Mouse (Mus musculus) frontal cortex, postnatal 14 days (tissue): Measurements from ENCODE around the gene Scgb1a1.
"Not testable (repeated sequence)": the region's sequence is repeated elsewhere in the genome, so short reads cannot be mapped to it uniquely, and the experiment has no call there.

Source experiments
- DNase-seq, 2 experiments: peaks; one replicate each; pipeline ENCODE4 v3.0.0; 2022; ENCODE audit warnings: low spot score in 2 of 2

The Scgb1a1 gene

DNA sequence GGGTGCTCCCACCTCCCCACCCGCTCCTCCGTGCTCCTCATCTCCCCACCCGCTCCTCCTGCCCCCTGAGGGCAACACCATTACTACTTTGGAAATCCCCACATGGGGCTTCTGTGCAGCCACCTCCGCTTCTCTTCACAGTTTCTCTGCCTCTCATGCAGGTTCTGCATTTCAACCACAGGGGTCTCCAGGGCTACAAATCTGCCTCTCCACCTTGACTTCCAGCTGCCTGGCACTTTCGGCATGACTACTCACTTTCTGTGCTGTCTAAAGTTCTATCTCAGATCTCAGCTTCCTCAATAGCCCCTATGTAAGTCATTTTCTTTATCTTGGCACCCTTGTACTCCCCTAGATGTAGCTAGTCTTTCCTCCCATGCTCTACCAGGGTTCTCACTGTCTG lies 20.5 kb downstream of the Scgb1a1 start:
- DNase-seq = no peak

DNA sequence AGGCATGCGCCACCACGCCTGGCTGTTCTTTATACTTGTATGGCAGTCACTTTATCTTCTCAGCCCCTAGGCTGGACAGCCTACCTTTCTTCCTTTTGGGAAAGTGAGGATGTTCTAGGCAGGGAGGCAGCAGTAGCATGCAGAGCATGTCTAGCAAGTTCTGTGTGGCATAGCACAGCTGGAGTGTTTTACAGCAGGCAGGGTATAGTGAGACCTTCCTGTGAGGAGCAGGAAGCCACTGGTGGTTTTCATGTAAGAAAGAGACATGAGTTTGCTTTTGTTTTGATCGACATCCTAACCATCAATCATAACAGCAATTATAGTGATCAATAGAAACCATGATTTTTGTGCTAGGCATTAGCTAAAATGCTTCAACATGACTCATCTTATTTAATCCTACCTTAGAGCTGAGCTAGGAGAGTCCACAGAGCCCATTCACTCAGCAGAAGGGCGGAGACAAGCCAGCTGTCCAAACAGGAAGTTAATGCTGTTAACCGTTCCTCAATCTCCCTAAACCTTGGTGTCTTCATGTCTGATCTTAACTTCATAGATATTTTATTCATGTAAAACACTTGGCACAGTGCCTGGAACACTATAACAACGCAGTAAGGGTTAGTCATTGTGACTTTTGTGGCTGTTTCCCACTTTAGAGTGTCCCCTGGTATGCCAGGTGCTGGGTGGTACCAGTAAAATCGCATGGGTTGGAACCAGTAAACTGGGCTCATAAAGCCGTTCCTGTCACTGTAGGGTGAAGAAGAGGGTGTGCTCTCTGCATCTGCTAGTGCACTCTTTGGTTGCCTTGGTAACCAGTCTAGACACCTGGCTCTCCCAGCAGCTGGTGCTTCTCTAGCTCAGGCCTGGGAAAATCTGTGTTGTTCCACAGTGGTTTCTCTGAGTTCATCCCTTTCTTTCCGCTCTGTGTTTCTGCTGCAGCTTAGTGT lies 21.9 kb downstream of the Scgb1a1 start:
- DNase-seq = peak in 1 of 2 experiments; percentile 21

DNA sequence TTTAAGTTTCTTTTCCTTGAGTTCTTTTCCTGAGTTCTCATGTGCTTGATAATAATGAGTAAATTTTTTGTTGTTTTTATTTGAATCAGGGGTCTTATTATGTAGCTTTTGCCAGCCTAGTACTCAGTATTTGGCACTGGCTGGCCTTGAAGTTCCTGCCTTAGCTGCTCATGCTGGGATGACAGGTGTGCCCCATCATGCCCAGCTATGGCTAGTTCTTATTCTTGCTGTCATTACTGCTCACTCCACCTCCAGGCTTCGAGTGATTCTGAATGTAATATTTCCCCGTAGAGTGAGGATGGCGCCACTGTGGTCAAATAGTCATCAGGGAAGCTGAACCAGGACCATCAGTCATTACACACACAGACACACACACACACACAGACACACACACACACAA lies 23.9 kb downstream of the Scgb1a1 start:
- DNase-seq = no peak

DNA sequence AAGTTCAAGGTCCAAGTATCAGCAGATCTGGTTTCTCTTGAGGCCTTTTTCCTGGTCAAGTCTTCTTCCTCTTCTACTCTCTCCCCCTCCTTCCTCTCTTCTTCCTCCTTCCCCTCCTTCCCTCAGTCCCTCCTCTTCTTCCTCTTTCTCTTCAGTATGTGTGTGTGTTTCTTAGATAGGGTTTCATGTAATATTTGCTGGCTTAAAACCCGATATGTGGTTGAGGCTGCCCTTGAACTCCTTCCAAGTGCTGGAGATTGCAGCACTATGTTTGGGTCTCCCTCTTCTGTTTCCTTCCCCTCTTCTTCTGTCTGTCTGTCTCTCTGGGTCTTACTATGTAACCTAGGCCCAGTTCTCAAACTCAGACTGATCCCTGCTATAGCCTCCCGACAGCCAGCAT lies 24.9 kb downstream of the Scgb1a1 start:
- DNase-seq = no peak

DNA sequence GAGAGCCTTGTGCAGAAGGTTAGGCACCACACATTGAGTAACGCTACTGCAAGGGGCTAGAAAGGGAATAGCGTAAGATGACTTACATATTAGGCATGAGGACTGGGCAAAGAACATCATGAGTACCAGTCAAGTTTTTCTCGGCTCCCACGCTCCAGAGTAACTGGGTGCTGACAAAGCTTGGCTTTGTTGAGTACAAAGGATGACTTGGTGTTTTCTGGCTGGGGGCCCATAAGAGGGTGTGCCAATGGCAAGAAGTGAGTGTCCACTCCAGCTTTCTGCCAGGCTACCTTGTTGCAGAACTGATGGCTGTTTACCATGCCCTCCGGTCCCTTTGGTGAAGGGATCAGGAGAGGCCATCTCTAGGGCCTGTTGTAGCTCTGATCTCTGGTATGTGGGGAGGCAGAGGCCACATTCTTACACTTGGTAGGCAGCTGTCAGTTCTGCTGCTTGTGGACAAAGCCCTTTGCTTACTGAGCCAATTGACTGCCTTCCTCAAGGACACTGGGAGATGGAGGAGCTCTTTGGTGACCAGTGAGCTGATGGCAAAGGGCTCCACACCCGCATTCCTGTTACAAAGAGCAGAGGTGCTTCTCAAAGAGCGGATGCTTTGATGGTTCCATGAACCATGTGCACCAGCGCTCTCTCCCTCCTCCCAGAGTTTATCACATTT lies 26.4 kb downstream of the Scgb1a1 start:
- no peak for DNase-seq

GRCm38 (mm10) chr19:9060103-9060502 lies 27.7 kb downstream of the Scgb1a1 start:
- no peak for DNase-seq

- DNase-seq = no peak
These were observed 28.4 kb downstream of the Scgb1a1 start for GRCm38 (mm10) chr19:9059391-9059790.

- no peak for DNase-seq
These were observed 28.8 kb downstream of the Scgb1a1 start for GRCm38 (mm10) chr19:9058944-9059343.

DNA sequence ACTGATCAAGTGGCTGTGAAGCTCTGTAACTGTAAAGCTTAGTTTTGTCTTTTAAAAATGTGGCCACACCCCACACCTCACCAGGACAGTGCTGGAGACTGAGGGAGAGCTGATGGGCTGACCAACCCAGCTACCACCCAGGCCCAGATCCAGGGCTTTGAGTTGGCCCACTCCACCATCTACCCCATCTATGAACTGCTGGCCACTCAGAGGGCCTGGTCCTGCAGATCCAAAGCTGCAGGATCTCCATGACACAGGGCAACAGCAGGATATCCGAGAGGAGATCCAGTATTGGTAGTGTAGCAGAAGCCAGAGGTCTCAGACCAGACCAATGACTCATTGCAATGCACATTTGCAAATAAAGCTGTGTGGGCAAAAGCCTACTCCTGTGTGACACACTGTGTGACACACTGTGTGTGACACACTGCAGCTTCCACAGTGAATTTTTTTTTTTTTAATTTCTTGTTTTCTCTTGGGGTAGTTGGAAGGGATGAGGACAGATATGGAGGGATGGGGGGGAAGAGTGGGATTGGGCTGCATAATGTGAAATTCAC lies 29.4 kb downstream of the Scgb1a1 start:
- DNase-seq = no peak

DNA sequence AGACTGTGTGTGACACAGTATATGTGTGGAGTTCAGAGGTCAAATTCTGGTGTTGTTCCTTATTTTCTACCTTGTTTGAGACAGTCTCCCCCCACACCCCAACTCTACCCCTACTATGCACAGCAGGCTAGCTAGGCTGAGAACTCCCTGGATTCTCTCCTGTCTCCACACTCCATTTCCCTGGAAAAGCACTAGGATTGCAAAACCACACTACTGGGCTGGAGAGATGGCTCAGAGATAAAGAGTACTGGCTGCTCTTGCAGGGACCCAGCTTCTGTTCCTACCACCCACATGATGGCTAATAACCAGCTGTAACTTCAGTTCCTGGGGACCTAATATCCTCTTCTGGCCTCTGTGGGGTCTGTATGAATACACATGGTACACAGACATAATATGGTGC lies 30.1 kb downstream of the Scgb1a1 start:
- no peak for DNase-seq

GRCm38 (mm10) chr19:9055703-9056355 lies 31.9 kb downstream of the Scgb1a1 start:
- no peak for DNase-seq

DNA sequence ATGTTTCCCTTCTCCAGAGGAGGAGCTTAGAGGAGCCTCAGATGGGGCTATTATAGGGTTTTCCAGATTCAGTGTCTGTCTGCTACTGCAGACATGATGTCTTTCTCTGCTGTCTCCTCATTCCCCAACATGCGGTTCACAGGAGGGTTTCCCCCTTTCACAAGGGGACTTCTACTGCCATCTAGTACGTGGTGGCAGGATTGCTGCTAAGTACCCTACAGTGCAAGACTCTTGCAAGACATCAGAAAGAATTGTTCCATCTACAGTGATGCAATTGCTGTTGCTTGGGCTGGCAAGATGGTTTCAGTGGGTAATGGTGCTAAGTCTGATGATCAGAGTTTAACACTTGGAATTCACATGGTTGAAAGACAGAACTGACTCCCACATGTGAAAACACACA lies 32.6 kb downstream of the Scgb1a1 start:
- DNase-seq = no peak

GRCm38 (mm10) chr19:9052803-9053431 lies 34.8 kb downstream of the Scgb1a1 start:
- DNase-seq = no peak

- not testable (repeated sequence) for DNase-seq
These were observed 35.8 kb downstream of the Scgb1a1 start for GRCm38 (mm10) chr19:9051985-9052384.

DNA sequence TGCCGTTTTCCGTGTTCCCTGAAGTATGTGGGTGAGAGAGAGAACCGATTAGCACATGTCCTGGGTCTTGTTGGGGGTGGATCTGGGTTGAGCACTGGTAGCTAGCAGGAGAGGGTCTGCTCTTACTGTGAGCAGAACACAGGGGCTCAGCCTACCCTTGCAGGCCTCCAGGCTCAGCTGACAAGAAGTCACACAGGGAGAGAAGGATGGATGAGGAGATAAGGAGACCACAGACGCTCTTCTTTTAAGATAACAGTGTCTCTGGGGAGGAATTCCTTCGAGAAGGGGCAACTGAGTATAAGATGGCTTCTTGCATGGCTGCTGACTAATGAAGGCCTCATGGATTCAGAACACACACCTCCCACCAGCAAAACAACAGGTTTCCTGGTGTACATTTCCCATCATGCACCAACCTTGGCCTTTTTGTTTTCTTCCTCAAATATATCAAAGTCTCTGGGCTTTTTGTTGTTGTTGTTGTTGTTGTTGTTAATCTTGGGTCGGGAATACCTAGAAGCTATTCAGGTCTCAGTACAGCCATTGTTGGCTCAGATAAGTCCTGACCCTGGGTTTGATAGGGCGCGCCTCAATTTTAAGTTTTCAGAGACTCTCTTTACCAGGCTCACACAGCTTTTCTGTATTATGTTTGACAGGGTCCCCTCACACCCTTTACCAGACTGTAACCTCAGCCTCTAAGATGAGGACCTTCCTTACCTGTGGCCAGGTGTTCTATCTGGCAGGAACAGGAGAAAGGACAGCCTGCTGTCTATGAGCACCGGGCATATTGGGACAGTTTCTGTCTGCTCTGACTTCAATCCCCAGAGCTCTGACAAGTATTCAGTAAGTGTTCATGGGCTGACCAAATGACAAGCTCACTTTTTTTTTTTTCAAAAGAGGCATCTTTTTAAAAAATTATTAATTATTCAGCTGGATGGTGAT lies 37.2 kb downstream of the Scgb1a1 start:
- no peak for DNase-seq

GRCm38 (mm10) chr19:9048981-9049687 lies 38.6 kb downstream of the Scgb1a1 start:
- DNase-seq = no peak

DNA sequence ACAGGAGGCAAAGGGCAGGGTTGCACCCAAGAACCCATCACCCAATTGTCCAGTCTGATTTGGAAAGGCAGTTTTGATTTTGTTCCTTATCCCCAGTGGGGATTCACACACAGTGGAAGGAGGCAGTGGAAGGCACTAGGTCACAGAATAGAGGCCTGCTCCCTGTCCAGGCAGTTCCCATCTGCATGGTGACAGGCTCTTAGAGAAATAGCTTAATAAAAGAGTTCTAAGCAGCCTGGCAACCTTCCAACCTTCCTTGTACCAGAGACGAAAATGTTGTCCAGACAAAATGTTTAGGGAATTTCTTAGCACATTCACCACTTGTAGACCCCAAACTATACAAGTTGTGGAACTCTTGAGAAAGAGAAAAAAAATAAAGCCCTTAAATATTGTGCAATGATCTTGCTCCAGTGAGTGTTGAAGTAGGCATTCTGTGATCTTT lies 39.8 kb downstream of the Scgb1a1 start:
- no peak for DNase-seq

GRCm38 (mm10) chr19:9047207-9047945 lies 40.4 kb downstream of the Scgb1a1 start:
- DNase-seq = no peak

DNA sequence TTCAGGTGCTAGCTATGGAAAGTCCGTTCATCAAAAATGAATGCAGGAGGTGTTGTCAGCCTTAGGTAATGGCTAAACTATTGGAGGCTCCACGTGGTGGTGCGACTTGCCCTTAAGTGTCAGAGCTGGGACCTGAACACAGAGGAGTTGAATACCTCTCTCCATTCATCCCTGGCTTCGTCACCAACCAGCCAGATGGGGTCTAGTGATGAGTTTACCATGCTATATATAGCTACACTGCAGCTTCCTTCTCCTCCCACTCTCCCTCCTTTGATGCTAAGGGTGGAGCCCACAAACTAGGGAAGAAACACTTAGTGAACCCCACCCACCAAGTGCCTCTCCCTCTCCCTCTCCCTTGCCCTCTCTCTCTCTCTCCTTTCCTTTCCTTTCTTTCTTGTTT lies 43.5 kb downstream of the Scgb1a1 start:
- no peak for DNase-seq
